Mouse (Mus musculus): ENCODE measurements around the gene Vopp1. TPM values are rescaled to one million over a fixed set of nuclear protein-coding genes. Genes with fewer than 3 reads are reported as not detected.

The Vopp1 gene
- polyA plus RNA-seq (2012; ENCODE audit: low replicate concordance): 27.0 and 35.7 TPM in 2 replicates

DNA sequence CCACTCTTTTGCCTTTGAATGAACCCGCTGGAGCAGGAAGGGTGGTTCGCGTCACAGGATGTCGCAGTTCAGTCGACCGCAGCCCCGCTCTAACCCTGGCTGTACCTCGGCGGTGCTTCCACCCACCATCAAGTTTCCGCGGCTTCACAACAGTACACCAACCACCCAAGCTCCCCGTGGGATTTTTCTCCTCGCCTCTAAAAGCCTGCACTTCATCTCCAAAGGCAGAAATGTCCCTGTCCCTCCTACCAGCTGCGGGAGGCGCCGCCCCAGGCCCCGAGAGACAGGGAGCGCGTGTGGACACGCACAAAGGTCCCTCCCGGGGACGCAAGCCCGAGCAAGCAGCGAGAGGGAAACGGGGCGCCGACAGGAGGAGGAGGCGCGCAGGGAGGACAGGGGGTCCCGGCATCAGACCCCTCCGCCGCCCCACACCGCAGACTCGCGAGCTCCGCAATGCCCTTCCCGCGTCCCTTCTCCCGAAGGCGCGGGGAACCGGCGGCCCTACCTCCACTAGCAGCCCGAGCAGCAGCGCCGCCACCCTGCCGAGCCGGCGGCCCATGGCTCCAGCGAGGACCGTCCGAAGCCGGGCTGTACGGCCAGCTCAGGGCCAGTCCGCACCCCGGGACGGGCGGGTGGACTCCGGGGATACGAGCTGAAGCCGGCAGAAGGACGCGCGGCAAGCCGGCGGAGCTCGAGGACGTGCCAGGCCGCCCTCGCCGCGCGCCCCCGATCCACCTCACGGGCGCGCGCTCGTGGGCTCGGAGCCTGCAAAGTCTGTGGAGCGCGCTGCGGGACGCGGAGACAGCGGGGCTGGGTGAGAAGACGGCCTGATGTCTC, at the start of gene Vopp1:
TSS of gene Vopp1 (minus strand) at position 738 of the 837 bp plus-strand sequence.

GRCm38 (mm10) chr6:57850286-57850685, 25.3 kb upstream of the Vopp1 start, which contains the start of gene Vmn1r21:
TSS of gene Vmn1r21 (minus strand) at chr6:57850343.

DNA sequence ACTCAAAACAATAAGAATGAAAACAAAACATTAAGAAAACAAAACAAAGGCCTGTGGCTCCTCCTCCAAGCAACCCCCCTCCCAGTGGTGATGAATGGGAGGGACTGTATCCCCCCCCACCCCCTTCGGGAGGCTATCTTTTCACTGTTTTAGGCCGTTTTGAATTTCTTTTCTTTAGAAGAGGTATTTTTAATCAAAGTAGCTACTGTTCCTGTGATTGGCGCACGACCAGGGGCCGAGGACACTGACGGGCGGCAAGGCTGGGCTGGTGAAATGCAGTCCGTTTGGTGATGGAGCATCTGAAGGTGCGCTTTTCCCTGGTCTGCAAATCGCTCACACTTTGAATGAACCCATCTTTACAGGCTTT, 122.6 kb downstream of the Vopp1 start, which contains the start of gene Lancl2:
TSS of gene Lancl2 (plus strand) at position 165 of the 367 bp plus-strand sequence.

GRCm38 (mm10) chr6:57691467-57692261, 133.3 kb downstream of the Vopp1 start, which contains the start of gene Pyurf:
TSS of gene Pyurf (minus strand) at chr6:57692078.

Other genes with a start within 250 kb of the Vopp1 start
- 19.3 and 37.1 TPM in 2 replicates for gene Herc6, start 244.2 kb downstream of the Vopp1 start, polyA plus RNA-seq (2012; ENCODE audit: low replicate concordance)
- 10.8 and 14.5 TPM in 2 replicates for gene Pyurf, start 133.1 kb downstream of the Vopp1 start, polyA plus RNA-seq (2012; ENCODE audit: low replicate concordance)
- gene Lancl2, start 122.6 kb downstream of the Vopp1 start, polyA plus RNA-seq (2012; ENCODE audit: low replicate concordance): 29.2 and 31.0 TPM in 2 replicates
- gene Vmn1r21, start 25.2 kb upstream of the Vopp1 start, polyA plus RNA-seq (2012; ENCODE audit: low replicate concordance): not detected in 2 replicates
- not detected in 2 replicates for gene Vmn1r22, start 82.9 kb upstream of the Vopp1 start, polyA plus RNA-seq (2012; ENCODE audit: low replicate concordance)
- not detected in 2 replicates for gene Vmn1r23, start 101.7 kb upstream of the Vopp1 start, polyA plus RNA-seq (2012; ENCODE audit: low replicate concordance)
- not detected in 2 replicates for gene Vmn1r24, start 136.3 kb upstream of the Vopp1 start, polyA plus RNA-seq (2012; ENCODE audit: low replicate concordance)
- gene Vmn1r25, start 155.7 kb upstream of the Vopp1 start, polyA plus RNA-seq (2012; ENCODE audit: low replicate concordance): not detected in 2 replicates
- gene Vmn1r26, start 190.0 kb upstream of the Vopp1 start, polyA plus RNA-seq (2012; ENCODE audit: low replicate concordance): 0.05 TPM in 1 of 2 replicates, not detected in the other